Mouse (Mus musculus) A20 (cell line): ENCODE results near the gene F2rl3.

Source experiments
- DNase-seq: peaks from one replicate; pipeline ENCODE4 v3.0.0-alpha.2; 2011; ENCODE audit warnings: low read depth, low spot score

Gene F2rl3

DNA sequence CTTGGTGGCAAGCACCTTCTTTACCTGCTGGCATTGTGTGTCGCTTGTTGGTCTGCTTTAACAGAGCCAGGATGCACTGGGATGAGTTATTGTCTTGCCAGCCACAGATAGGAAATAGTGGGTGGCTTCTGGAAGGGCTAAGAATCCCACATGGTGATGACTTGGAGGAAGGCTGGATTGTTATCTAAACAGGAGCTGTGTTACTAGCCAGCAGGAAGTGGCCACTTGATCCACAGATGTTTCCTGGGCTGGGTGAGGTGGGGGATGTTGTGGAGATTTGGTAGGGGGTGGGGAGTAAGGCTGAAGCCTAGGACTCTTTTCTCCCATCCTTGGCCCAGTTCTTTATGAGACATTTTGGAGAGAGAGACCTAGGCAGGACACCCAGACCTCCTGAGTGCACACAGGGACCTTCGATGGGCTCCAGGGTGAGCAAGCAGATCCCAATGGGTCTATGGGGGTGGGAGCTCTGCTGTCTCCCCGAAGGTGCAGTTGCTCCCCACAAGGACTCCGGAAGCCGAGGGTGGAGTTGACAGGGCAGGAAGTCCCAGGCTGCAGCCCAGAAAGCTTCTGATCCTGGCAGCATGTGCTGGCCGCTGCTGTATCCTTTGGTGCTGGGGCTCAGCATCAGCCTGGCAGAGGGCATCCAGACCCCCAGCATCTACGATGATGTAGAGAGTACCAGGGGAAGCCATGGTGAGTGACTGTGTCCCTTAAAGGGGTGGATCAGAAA is at the start of gene F2rl3:
TSS of gene F2rl3 (plus strand) at position 559 of the 730 bp plus-strand sequence.
- no peak for DNase-seq

DNA sequence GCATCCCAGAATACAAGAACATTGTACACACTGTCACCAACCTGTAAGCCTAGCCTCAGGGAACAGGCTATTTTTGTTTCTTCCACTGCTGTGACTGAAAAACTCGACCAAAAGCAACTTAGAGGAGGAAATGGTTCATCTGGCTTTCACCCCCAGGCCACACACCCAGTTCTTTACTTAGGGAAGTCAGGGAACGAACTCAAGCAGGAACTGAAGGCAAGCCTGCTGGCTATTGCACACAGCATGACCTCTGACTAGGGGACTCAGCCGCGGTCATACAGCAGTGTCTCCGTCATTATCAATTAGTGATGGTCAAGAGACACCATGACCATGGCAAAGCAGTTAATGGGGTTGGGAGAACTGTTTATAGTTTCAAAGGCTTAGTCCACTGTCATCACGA is 49.1 kb upstream of the F2rl3 start:
- DNase-seq = no peak

DNA sequence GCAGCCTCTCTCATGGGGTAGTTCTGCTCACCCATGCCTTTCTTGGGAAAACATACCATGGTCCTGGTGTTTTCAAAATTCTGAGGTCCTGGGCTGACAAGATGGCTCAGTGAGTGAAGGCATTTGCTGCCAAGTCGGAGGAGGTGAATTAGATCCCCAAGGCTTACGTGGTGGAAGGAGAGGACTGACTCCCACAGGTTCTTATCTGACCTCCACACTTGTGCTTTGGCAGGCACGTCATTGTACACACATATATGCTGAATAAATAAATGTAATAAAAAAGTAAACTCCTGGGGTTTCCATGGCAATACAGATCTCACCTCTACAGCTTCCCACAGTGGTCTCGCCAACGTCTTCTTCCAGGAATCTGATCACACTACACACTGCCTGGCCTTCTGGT is 45.1 kb upstream of the F2rl3 start:
- no peak for DNase-seq

DNA sequence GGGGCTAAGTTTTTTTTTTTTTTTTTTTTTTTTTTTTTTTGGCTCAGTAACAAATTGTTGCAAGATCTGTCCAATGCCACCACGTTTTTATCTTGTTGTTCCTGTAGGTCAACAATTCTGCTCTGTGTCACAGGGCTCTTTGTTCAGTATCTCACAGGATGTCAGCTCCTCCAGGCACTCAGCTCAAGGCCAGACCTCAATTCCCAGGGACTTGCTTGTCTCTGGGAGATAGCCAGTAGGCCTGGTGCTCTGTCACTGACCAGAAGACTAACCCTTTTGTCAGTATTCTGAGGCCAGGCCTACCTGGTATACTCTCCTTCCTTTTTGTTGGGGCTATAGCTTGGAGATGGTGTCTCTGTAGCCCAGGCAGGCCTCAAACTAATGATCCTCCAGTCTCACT is 41.1 kb upstream of the F2rl3 start:
- DNase-seq = no peak

DNA sequence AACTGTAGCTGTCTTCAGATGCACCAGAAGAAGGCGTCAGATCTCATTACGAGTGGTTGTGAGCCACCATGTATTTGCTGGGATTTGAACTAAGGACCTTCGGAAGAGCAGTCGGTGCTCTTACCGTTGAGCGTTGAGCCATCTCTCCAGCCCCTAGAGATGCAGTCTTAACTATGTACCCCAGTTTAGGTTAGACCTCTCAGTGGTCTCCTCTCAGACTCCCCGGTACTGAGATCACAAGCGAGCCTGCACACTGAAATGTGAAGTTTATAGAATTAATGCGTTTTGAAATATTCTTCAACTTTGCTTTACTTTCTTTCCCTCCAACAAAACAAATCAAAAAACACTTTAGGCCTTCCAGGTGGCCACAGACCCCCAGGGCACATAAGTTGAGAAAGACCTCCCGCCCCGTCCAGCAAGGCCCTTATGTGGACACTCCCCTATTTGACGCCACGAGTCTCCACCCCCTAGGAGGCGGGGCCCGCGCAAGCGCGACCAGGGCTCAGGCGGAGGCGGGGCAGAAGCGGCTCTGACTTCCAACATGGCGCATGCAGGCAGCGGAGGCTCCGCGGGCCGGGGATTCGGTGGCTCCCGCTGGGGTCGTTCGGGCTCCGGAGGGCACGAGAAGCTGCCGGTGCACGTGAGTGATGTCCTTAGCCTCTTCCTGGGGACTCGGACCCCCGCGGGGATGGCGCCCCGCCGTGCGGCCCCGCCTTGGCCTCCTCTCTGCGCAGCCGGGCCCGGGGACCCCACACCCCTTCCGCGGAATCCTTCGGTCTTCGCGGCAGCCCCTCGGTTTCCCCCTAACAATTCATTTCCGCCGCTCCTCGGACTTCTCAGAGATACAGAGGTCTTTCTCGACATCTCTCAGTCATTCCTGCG is 38.7 kb upstream of the F2rl3 start, which contains the start of gene Sin3b:
TSS of gene Sin3b (plus strand) at position 517 of the 882 bp plus-strand sequence.
- DNase-seq = peak; percentile 94

DNA sequence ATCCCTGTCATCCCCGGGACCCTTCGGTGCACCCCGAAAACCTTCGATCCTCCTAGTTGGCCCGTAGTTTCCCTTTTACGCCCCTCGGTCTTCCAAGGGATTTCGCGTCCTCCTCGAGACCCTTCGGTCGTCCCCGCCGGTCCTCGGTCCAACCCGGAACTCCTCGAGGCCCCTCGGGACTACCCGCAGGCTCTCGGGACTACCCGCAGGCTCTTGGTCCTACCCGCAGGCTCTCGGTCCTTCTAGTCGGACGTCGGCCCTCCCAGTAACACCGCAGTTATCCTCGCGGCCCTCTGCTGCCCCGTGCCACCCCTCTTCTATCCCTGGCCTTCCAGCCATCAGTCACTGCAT is 38.1 kb upstream of the F2rl3 start:
- DNase-seq = peak; percentile 45

DNA sequence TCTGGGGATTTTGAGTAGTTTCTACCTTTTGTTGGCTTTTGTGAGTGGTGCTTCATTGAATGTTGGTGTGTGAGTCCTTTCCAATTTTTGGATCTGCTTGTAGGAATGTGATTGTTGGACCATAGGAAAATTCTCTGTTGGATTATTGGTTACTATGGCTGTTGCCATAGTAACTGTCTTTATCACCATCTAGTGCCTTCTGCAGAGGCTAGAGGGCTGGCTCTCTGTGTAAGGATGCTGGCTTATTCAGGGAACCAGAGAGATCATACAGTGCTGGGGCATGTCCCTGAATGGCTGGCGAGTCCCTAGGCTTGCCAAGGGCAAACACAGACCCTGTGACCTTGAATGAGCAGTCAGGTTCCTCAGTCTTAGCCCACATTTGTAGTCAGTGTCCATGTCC is 33.0 kb upstream of the F2rl3 start:
- DNase-seq = no peak

DNA sequence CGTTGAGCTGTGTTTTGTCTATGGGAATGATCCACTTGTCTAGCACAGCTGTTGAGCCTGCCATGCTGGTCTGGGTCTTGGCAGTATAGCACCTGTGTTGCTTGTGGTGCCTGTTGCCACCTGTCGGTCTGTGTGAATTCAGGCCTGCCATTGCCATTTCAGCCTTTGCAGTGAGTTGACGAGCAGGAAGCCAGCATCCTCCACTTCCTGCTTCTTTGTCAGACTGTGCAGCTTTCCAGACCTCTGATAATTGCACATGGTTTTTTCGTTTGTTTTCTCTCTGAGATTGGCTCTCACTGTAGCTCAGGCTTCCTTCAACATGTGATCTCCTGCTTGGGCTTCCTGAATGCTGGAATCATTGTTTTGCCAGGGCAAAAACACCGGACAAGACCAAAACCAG is 26.7 kb upstream of the F2rl3 start:
- no peak for DNase-seq

DNA sequence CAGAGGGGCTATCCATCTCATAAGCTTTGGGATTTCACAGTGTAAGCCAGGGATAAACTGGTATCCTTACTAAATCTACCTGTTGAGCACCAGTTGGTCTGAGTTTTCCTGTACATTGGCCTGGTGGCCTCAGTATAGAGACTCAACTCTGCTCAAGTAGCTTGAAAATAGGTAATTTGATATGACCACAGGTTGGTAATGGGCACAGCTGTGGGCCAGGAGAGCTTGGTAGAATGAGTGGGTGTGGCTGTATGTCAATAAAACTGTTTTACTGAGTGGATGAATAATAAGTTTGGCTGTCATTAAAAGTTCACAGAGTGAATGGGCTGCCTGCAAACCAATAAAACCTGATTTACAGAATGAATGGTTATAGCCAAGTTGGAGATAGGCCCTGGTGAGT is 24.8 kb upstream of the F2rl3 start:
- no peak for DNase-seq

DNA sequence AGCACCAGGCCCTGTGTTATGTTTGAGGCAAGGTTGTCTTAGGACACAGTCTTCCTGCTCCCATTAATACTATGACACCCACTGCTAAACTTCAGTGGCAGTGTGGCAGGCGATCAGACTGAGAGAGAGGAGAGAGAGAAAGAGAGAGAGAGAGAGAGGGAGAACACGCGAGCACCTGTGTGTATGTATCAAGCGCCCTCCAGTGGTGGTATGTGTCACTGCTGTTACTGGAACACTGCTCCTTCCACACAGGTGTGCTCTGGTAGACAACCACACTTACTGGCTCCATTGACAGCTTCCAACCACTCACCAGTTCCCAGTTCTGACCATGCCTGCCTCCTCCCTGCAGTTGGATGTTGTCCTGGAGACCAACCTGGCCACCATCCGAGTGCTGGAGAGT is 15.6 kb upstream of the F2rl3 start:
- peak; percentile 55 for DNase-seq

DNA sequence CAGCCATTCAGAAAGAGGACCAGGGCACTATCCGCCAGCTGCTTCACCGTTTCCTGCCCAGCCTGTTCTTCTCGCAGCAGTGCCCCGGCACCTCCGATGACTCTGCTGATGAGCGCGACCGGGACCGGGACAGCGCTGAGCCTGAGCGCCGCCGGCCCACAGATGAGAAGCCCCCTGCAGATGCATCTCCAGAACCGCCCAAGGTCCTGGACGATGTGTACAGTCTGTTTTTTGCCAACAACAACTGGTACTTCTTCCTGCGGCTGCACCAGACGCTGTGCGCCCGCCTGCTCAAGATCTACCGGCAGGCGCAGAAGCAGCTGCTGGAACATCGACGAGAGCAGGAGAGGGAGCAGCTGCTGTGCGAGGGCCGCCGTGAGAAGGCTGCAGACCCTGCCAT is 11.8 kb upstream of the F2rl3 start:
- no peak for DNase-seq

DNA sequence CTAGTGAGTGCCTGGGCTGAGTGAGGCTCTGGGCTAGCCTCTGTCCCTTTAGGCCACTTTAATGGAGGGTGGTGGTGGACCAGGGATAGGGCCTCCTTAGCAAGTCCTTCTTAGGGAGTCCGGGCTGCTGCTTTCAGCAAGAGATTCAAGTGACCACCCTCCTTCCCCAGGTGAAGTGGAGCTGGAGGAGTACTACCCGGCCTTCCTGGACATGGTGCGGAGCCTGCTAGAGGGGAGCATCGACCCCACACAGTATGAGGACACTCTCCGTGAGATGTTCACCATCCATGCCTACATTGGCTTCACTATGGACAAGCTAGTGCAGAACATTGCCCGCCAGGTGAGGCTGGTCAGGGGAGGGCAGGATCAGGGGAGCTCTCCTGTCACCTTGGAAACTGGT is 11.4 kb upstream of the F2rl3 start:
- DNase-seq = no peak

DNA sequence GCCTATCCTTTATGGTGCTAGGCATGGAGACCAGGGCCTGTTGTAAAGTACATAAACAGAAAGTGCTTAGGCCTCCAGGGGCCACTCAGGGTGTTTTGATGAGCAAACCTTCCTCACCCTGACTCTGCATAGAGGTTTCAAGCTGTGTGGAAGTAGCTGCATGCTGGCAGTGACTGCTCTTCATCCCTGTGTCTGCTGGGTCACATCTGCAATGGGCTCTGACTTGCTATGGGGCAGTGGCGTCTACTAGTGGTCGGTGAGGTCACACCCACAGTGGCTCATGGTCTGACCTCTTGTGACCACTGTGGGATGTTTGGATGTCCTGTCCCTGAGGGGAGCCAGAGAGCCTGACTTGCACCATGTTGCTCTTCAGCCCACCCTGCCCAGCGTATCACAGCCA is 10.6 kb upstream of the F2rl3 start:
- no peak for DNase-seq

DNA sequence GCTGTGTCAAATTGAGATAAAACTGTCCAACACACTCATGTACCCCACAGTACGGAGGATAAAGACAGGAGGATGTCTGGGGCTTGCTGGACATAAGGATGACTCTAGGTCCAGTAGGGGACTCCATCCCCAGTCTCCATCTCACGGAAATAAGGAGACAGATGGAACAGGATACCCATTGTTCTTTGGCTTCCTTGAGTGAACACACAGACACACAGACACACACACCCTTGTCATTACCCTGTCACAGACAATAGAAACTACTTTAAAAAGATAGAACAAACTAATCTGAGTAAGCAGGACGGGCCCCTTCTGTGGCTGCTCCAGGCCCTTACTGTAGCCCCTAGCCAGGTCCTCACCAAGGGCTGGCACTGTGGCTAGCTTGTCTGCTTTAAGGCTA is 9.4 kb upstream of the F2rl3 start:
- DNase-seq = no peak

DNA sequence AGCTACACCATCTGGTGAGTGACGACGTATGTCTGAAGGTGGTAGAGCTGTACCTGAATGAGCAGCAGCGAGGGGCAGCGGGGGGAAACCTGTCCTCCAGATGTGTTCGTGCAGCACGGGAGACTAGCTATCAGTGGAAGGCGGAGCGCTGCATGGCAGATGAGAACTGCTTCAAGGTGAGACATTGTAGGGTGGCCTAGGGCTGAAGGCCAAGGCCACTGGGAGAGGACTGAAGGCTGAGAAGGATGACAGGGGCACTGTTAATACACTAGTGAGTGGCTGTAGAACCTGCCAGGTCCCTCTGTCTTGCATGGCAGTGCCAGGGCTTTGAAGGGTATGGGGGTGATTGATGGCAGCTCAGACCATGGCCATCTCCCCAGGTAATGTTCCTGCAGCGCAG is 8.5 kb upstream of the F2rl3 start:
- no peak for DNase-seq

DNA sequence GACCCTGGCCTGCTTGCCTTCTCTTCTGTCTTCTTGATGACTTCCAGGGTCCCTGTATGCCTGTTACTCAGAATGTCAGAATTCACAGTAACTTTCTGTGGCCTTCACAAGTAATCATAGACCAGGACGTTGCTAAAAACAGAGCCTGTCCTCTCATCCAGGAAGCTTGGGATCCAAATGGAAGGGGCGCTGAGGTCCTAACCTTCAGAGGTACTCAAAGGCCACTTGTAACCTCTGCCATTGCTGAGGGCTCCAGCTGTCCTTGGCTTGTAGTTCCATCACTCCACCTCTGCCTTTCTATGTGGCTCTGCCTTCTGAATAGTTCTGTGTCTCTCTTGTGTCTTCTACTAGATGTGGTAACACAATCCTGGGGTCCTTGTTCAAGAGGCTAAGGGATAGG is 7.9 kb upstream of the F2rl3 start:
- no peak for DNase-seq

DNA sequence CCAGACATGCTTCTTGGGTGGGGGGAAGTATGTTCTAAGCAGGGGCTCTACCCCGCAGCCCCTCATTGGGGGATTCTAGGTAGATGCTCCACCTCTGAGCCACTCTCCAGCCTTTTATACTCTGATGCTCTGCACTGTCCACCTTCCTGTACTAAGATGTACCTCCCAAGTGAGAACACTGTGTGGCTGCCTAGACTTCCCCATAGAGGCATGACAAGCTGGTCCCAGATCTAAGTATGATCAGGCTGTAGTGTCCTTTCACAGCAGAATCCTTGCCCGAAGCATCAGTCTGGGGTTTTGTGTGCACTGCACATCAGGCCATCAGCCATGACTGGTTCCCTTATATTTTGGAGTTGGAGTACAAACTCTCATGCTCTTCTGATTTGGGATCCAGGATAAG is 5.6 kb upstream of the F2rl3 start:
- DNase-seq = no peak

DNA sequence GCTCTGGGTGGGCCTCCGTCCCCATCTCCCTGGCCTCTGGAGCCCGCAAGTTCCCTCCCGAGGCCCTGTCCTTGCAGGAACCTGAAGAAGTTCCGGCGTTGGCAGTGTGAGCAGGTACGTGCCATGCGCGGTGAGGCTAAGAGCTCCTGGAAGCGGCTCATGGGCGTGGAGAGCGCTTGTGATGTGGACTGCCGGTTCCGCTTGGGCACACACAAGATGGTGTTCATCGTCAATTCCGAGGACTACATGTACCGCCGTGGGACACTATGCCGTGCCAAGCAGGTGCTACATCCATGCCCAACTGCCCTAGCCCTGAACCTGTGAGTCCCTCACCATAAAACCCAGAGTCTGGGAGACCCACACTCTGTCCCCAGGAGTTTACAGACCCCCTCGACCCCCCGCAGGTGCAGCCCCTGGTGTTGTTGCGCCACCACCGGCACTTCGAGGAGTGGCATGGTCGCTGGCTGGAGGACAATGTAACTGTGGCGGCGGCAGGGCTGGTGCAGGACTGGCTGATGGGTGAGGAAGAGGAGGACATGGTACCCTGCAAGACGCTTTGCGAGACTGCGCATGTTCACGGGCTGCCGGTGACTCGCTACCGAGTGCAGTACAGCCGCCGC is 4.8 kb upstream of the F2rl3 start:
- no peak for DNase-seq

DNA sequence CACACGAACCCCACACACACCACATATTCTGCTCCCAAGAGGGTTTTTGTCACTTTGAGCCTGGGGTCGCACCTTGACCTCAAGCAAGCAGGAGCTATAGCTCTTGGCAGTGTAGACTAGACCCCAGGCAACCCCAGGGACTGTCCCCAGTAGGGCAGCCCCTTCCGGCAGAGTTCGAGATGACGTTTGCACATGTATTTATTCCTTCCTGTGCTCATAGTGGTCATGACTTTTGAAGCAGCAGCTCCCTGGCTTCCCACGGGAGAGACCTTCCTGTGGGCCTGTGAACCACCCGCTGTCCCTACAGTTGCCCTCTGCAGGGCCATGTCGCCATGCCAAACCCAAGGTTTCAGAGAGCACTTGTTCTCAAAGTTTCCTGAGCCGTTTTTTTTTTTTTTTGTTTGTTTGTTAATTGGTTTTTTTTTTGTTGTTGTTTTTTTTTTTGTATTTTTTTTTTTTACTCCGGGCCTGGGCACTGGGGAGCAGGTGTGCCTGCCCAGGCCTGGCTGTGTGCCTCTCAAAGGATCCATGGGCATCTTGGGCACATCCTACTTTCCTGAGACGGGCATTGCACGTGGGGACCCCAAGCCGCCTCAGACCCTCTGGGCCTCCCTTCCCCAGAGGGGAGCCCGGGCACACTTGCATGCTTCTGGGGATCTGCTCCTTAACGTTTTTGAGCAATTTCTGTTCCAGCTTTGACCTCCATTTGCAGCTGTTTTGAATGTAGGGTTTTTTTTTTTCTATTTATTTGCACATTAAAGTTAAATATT is 4.1 kb upstream of the F2rl3 start:
- DNase-seq = no peak

DNA sequence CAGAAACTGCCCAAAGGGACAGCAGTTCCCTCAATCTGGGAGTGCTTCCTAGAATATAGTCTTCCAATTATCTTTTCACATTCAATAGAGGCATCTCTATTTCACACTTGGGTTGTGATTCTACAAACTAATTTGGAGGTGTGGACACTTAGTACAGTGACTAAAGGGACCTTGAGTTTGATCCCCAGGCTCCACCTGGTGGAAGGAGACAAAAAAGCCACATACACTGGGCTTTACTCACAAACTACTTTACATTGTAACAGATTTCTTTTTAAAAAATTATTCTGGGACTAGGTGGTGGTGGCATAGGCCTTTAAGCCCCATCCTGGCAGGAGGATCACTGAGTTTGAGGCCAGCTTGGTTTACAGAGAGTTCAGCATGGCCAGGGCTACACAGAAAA is 3.4 kb upstream of the F2rl3 start:
- peak; percentile 20 for DNase-seq

DNA sequence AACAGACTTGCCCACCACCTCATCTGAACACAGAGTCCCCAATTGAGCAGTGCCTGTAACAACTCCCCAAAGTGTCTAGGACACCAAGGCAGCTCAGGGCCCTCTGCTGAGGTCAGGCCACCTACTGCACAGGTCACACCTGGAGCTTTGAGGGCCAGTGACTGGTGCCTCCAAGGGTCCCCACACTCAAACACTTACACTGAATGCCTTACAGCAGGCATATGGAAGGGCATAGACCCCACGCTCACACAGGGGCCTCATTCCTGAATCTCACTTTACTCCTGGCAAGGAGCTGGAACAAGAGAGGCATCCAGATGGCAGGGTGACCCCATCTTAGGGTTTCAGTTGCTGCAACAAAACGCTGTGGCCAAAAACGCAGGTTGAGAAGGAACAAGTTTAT is 1.5 kb upstream of the F2rl3 start:
- no peak for DNase-seq

DNA sequence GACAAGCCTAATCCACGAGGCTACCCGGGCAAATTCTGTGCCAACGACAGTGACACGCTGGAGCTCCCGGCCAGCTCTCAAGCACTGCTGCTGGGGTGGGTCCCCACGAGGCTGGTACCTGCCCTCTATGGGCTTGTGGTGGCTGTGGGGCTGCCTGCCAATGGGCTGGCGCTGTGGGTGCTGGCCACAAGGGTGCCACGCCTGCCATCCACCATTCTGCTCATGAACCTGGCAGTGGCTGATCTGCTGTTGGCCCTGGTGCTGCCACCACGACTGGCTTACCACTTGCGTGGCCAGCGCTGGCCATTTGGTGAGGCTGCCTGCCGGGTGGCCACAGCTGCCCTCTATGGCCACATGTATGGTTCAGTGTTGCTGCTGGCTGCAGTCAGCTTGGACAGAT is 626 bp downstream of the F2rl3 start:
- DNase-seq = no peak
